23 mouse cellular contexts compared by ENCODE assay signal in genomic region chr2:30058418-30058817, GRCm38 (mm10). TPM values are rescaled to one million over a fixed set of nuclear protein-coding genes. Genes with fewer than 3 reads are reported as not detected.
DNase-seq lines count a peak whose midpoint lies in the region; ATAC-seq lines count a peak whose summit lies in the region.
"Had no signal": no experiment of that assay in that cellular context is flagged by ENCODE, and none has a peak within 500 bp of the region (broad histone marks: within the 10 kb centered on the region; RNA-seq: fewer than 3 reads in every experiment).

No protein-coding gene starts in this region.

- ATAC-seq in forebrain, embryonic 15.5 days (replicated peaks): no peak
- no peak for ATAC-seq in neural tube, embryonic 11.5 days (ENCODE audit: insufficient read depth, low FRiP score, low TSS enrichment)
- ATAC-seq: activated CD4-positive, CD25-positive, alpha-beta regulatory T cell, adult 4 months; forebrain, embryonic 14.5 days; intestine, embryonic 16.5 days had no signal

- no peaks in the 10 kb centered on the region for H3K27me3 ChIP-seq in forebrain, embryonic 10.5 days (ENCODE audit: poor library complexity, severe bottlenecking)
- H3K27me3 ChIP-seq in forebrain, embryonic 15.5 days: peaks cover 5% of the 10 kb centered on the region; the same call in 1 of the 2 replicates
- no peaks in the 10 kb centered on the region for H3K27me3 ChIP-seq in neural tube, embryonic 11.5 days (ENCODE audit: control insufficient read depth, insufficient read depth, low read length)
- H3K27me3 ChIP-seq: CH12.LX had no signal

- H3K9me3 ChIP-seq in forebrain, embryonic 10.5 days: no peaks in the 10 kb centered on the region
- no peaks in the 10 kb centered on the region for H3K9me3 ChIP-seq in forebrain, embryonic 15.5 days
- no peaks in the 10 kb centered on the region for H3K9me3 ChIP-seq in neural tube, embryonic 11.5 days (ENCODE audit: control insufficient read depth, low read length)
- H3K9me3 ChIP-seq: embryonic facial prominence, embryonic 10.5 days; G1E; heart, embryonic 15.5 days; hindbrain, embryonic 12.5 days had no signal

- peak; percentile 46 for DNase-seq in forebrain, embryonic 10.5 days (ENCODE audit: extremely low spot score, low spot score)
- DNase-seq in neural tube, embryonic 11.5 days (ENCODE audit: low spot score): peak; percentile 41
- no peak for DNase-seq in neural tube, embryonic 10.5 days (ENCODE audit: extremely low spot score, low spot score)
- DNase-seq in R1 (ENCODE audit: low read depth, low spot score): peak; percentile 94
- peak; percentile 50 for DNase-seq in retina, embryonic 14.5 days (ENCODE audit: low spot score)
- no peak for DNase-seq in gastrocnemius, postnatal 4 days (ENCODE audit: low spot score in 2 of 2)
- DNase-seq in urinary bladder, postnatal 14 days (ENCODE audit: low spot score): no peak
- DNase-seq: adrenal gland, postnatal 14 days; cerebellum, adult 18-20 months; cerebellum, adult 9-11 months; gastrocnemius, postnatal 36 days; heart, adult 2 months; kidney, adult 2 months had no signal

- no peak overlapping the region for H3K4me2 ChIP-seq in forebrain, embryonic 15.5 days (replicated peaks)
- H3K4me2 ChIP-seq in neural tube, embryonic 11.5 days (ENCODE audit: low read depth): no peak overlapping the region
- H3K4me2 ChIP-seq: heart, embryonic 11.5 days; heart, embryonic 15.5 days; hindbrain, embryonic 12.5 days had no signal

- no peak overlapping the region for H3K4me3 ChIP-seq in forebrain, embryonic 10.5 days
- no peak overlapping the region for H3K4me3 ChIP-seq in forebrain, embryonic 15.5 days
- no peak overlapping the region for H3K4me3 ChIP-seq in neural tube, embryonic 11.5 days (ENCODE audit: low read depth, low read length)
- H3K4me3 ChIP-seq: embryonic facial prominence, embryonic 10.5 days; heart, adult 2 months; heart, embryonic 15.5 days; hindbrain, embryonic 12.5 days had no signal

- no peak overlapping the region for H3K9ac ChIP-seq in forebrain, embryonic 15.5 days (replicated peaks)
- no peak overlapping the region for H3K9ac ChIP-seq in neural tube, embryonic 11.5 days (ENCODE audit: low read length)
- H3K9ac ChIP-seq: heart, embryonic 15.5 days; hindbrain, embryonic 12.5 days had no signal

- 47% methylated on average over 5 of the region's 5 CpGs for WGBS in forebrain, embryonic 10.5 days
- WGBS in forebrain, embryonic 15.5 days: 43% methylated on average over 5 of the region's 5 CpGs
- 39% methylated on average over 5 of the region's 5 CpGs for WGBS in neural tube, embryonic 11.5 days

- no peaks in the 10 kb centered on the region for H3K36me3 ChIP-seq in forebrain, embryonic 10.5 days (replicated peaks)
- H3K36me3 ChIP-seq in forebrain, embryonic 15.5 days: no peaks in the 10 kb centered on the region
- H3K36me3 ChIP-seq in neural tube, embryonic 11.5 days (ENCODE audit: control insufficient read depth, insufficient read depth, low read length): no peaks in the 10 kb centered on the region
- H3K36me3 ChIP-seq: embryonic facial prominence, embryonic 10.5 days; heart, embryonic 15.5 days; hindbrain, embryonic 12.5 days had no signal

- peaks cover 37% of the 10 kb centered on the region for H3K4me1 ChIP-seq in forebrain, embryonic 10.5 days
- H3K4me1 ChIP-seq in forebrain, embryonic 15.5 days: peaks cover 24% of the 10 kb centered on the region
- H3K4me1 ChIP-seq in neural tube, embryonic 11.5 days (ENCODE audit: control insufficient read depth, insufficient read depth, low read length): peaks cover 5% of the 10 kb centered on the region

- 0 out of 2 replicates have a peak overlapping the region, but pooled peaks have one; percentile 11 for H3K27ac ChIP-seq in forebrain, embryonic 10.5 days
- no peak overlapping the region for H3K27ac ChIP-seq in forebrain, embryonic 15.5 days (replicated peaks)
- H3K27ac ChIP-seq in neural tube, embryonic 11.5 days (ENCODE audit: low read depth, low read length): no peak overlapping the region
- H3K27ac ChIP-seq: embryonic facial prominence, embryonic 10.5 days; heart, adult 2 months; heart, embryonic 15.5 days; hindbrain, embryonic 12.5 days had no signal

RNA-seq across cellular contexts. Expression of gene Set, which starts 1.2 kb away (rescaled TPM):
- polyA plus RNA-seq in forebrain, embryonic 10.5 days (2016; fragmentation: Nextera tagmentation; extraction: Ambion mirVana): 944 and 983 TPM in 2 replicates
- 445 and 449 TPM in 2 replicates for polyA plus RNA-seq in forebrain, embryonic 15.5 days (2015; fragmentation: Nextera tagmentation; extraction: Ambion mirVana)
- polyA plus RNA-seq in neural tube, embryonic 11.5 days (2014; fragmentation: Nextera tagmentation; extraction: Ambion mirVana): 647 and 654 TPM in 2 replicates
- total RNA-seq in gastrocnemius, postnatal 4 days (2021): 100 to 1,000 TPM; 155 to 163 TPM

RNA-seq across cellular contexts. Expression of gene Wdr34, which starts 9.7 kb away (rescaled TPM):
- polyA plus RNA-seq in forebrain, embryonic 10.5 days (2016; fragmentation: Nextera tagmentation; extraction: Ambion mirVana): 33.1 and 33.4 TPM in 2 replicates
- polyA plus RNA-seq in forebrain, embryonic 15.5 days (2015; fragmentation: Nextera tagmentation; extraction: Ambion mirVana): 70.1 and 76.2 TPM in 2 replicates
- polyA plus RNA-seq in neural tube, embryonic 11.5 days (2014; fragmentation: Nextera tagmentation; extraction: Ambion mirVana): 29.3 and 30.6 TPM in 2 replicates
- total RNA-seq in gastrocnemius, postnatal 4 days (2021): 10 to 100 TPM; 10.2 to 12.2 TPM

RNA-seq across cellular contexts. Expression of gene Pkn3, which starts 19.1 kb away (rescaled TPM):
- polyA plus RNA-seq in forebrain, embryonic 10.5 days (2016; fragmentation: Nextera tagmentation; extraction: Ambion mirVana): 12.4 and 13.1 TPM in 2 replicates
- 3.5 and 3.9 TPM in 2 replicates for polyA plus RNA-seq in forebrain, embryonic 15.5 days (2015; fragmentation: Nextera tagmentation; extraction: Ambion mirVana)
- 6.7 and 7.0 TPM in 2 replicates for polyA plus RNA-seq in neural tube, embryonic 11.5 days (2014; fragmentation: Nextera tagmentation; extraction: Ambion mirVana)
- 1 to 10 TPM; 8.0 to 9.6 TPM for total RNA-seq in gastrocnemius, postnatal 4 days (2021)

RNA-seq across cellular contexts. Expression of gene Zdhhc12, which starts 35.0 kb away (rescaled TPM):
- 34.2 and 35.4 TPM in 2 replicates for polyA plus RNA-seq in forebrain, embryonic 10.5 days (2016; fragmentation: Nextera tagmentation; extraction: Ambion mirVana)
- polyA plus RNA-seq in forebrain, embryonic 15.5 days (2015; fragmentation: Nextera tagmentation; extraction: Ambion mirVana): 16.7 and 18.6 TPM in 2 replicates
- 28.3 and 31.1 TPM in 2 replicates for polyA plus RNA-seq in neural tube, embryonic 11.5 days (2014; fragmentation: Nextera tagmentation; extraction: Ambion mirVana)
- total RNA-seq in gastrocnemius, postnatal 4 days (2021): 1 to 10 TPM; 4.5 to 5.7 TPM

Comparison
In these comparisons a context has a peak if more than half of its experiments do, and no peak if none do; other contexts are left out.
1. DNase-seq: peak in forebrain, embryonic 10.5 days (single experiment), neural tube, embryonic 11.5 days (single experiment), R1 (single experiment) and retina, embryonic 14.5 days (single experiment); none in neural tube, embryonic 10.5 days (single experiment), gastrocnemius, postnatal 4 days (0 of 2) and urinary bladder, postnatal 14 days (single experiment).